Mouse (Mus musculus) megakaryocyte, embryonic 14.5 days (primary cell): ENCODE measurements around the gene Acy3.

ENCODE experiments used
- FLI1 ChIP-seq: IDR thresholded peaks from 2 replicates; pipeline ENCODE4 v1.6.1; 2012; ENCODE audit warnings: low read length, inconsistent platforms, mixed read lengths
- GATA1 ChIP-seq: IDR thresholded peaks from 3 replicates; pipeline ENCODE4 v1.6.1; 2012; ENCODE audit warnings: mixed read lengths, low read length, inconsistent platforms, borderline replicate concordance

- TF ChIP-seq GATA1, result no peak
- TF ChIP-seq FLI1, result no peak
Observed at GRCm38 (mm10) chr19:4004331-4004730, 18.0 kb downstream of the Acy3 start.
